Mouse (Mus musculus): ENCODE results near the gene Agap1.

Gene Agap1

DNA sequence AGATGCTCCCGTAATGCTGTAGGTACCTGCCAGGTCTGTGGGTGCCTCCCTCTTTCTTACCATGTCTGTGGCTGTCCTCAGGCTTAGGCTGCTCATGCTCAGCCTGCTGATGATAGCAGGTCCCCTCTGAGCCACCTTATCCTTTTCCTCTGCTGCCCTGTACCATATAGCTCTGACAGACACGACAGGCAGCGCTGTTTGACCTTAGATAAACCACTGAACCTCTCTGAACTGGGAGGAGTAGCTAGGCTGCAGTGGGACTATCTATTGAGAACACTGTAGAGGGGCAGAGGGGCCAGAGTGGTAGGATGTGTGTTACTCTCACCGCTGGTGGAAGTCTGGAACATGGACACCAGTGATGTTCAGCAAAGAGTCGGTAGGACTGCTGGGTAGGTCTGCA is 211.5 kb downstream of the Agap1 start:
- in situ Hi-C loops (cut with MboI; ENCODE audit: low pct_unique_long_range_greater_than_20kb in 1 of 2, low sequenced_read_pairs in 2 of 2, unreplicated experiment in 1 of 2), result no loop called here

DNA sequence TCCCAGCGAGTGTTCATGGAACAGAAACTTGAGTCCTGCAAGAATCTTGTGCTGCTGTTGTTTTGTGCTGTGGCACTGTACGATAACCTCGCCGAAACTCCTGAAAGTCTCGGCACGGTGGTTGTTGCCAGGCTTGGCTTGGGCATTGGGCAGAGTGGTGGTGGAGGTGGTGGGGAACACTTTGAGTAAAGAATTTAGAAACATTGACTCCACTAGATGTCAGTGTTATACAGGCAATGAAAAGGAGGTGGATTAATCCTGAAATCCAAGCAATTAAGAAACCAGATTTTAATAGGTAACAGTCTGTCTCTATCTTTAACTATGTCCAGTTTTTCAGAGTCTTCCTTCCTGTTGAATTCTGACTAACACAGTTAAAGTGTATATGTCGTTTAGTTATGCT is 212.8 kb downstream of the Agap1 start:
- in situ Hi-C loops (cut with MboI; ENCODE audit: low pct_unique_long_range_greater_than_20kb in 1 of 2, low sequenced_read_pairs in 2 of 2, unreplicated experiment in 1 of 2), result no loop called here

DNA sequence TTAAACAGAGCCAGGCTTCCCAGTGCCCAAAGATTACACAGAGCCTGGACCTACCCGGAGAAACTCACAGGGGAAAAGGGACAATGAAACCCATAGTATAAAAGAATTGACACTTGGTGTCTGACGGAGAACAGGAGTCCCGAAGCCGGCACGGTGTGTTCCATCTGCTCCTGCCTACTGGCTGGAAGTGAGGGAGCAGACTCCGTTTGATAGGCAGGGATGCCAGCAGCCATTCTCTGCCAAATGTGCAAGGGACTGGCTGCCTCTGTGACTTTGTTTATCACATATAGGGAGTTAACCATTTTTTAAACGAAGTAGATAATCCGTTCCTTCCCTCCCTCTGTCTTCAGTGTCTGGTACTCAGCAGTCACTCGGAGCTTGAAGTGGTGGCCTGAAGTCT is 214.0 kb downstream of the Agap1 start:
- in situ Hi-C loops (cut with MboI; ENCODE audit: low pct_unique_long_range_greater_than_20kb in 1 of 2, low sequenced_read_pairs in 2 of 2, unreplicated experiment in 1 of 2), result no loop called here

DNA sequence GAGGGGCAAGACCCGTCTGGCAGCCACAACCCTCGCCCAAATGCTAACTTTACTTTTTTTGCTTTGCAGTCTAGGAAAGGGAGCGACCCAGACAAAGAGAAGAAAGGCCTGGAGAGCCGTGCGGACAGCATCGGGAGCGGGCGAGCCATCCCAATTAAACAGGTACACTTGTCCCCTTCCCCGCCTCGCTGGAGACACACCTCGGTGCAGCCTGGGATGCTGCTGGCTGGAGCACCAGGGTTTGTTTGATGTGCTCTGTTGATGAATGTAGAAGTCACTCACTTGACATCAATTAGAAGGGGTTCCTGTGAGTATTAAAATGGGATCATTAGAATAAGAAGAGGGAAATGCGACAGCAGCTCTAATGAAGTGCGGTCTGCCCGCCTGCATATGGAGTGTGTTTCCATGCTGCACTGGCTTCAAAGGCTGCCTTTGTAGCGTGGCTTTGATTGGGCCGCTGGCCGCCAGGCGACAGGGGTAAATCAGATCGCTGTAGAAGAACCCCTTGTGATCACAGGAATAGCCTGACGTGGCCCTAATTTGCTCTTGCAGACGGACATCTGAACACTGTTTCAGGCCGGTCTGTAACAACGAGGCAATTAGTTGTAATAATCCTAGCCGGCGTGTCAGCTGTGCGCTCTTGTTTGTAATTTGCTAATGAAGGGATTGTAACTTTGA is 216.6 kb downstream of the Agap1 start:
- in situ Hi-C loops (cut with MboI; ENCODE audit: low pct_unique_long_range_greater_than_20kb in 1 of 2, low sequenced_read_pairs in 2 of 2, unreplicated experiment in 1 of 2), result no loop called here

DNA sequence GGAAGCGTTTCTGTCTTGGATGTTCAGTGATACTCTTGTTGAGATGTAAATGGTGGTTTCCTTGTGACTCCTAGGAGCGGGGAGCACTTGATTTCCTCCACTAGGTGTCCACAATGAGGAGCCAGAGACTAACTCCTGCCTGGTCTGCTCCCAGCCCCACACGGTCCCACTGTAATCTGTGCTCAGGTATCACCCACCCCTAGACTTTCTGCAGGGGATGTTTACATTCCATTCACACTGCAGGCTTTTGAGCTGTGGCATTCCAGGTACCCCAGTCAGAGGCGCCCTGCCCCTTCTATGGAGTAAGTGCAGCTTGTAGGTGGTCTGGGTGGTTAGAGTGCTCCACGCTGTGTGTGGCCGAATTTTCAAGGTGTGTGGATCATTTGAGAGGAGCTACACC is 218.5 kb downstream of the Agap1 start:
- in situ Hi-C loops (cut with MboI; ENCODE audit: low pct_unique_long_range_greater_than_20kb in 1 of 2, low sequenced_read_pairs in 2 of 2, unreplicated experiment in 1 of 2), result no loop called here

DNA sequence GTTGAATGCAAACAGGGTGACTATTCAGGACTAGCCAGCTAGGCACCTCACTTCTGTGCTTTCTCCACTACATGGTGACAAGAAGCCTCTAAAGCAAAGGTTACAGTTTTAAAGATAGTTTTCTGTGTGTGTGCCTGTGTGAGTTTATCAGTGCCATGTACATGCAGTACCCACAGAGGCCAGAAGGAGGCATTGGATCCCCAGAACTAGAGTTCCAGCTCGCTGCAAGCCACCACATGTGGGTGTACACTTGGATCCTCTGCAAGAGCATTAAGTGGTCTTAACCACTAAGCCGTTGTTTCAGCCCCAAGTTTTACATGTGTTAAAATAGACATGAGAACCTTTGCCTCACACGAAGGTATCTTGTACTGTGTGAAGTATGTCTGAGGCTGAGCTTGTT is 219.1 kb downstream of the Agap1 start:
- in situ Hi-C loops (cut with MboI; ENCODE audit: low pct_unique_long_range_greater_than_20kb in 1 of 2, low sequenced_read_pairs in 2 of 2, unreplicated experiment in 1 of 2), result no loop called here

DNA sequence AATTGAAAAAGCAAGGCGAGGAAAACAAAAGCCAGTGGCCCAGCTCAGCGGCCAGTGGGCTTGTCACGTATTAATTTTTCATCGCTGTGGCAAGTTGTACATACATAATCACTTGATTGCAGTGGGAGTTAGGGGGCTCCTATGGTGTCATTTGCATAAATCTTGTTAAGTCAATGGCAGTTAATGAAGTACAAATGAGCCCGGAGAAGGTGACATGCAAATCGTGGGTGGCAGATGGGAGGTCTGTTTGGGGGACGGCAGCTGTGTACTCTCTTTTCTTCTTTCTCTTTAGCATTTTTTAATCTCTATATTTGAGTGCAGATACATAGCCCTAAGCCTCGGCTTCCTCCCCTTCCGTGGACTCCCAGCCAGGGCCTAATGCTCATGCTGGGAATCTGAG is 220.1 kb downstream of the Agap1 start:
- in situ Hi-C loops (cut with MboI; ENCODE audit: low pct_unique_long_range_greater_than_20kb in 1 of 2, low sequenced_read_pairs in 2 of 2, unreplicated experiment in 1 of 2), result no loop called here

DNA sequence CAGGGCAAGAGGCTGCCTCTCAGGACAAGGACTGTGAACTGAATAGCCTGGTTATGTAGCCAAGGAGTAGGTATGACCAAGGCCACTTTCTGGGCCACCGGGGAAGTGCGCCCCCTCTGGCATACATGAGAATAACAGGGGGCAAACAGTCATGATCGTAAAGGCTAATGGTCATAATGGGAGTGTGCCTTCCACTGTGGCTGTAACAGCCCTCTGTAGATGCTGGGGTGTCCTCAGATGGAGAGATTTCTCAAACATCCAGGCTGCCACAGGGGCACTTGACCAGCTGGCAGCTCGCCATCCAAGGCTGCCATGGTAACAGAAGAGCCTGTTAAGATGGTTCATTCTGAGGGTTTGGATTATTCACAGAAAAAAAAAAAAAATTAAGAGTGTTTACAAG is 221.8 kb downstream of the Agap1 start:
- in situ Hi-C loops (cut with MboI; ENCODE audit: low pct_unique_long_range_greater_than_20kb in 1 of 2, low sequenced_read_pairs in 2 of 2, unreplicated experiment in 1 of 2), result no loop called here

DNA sequence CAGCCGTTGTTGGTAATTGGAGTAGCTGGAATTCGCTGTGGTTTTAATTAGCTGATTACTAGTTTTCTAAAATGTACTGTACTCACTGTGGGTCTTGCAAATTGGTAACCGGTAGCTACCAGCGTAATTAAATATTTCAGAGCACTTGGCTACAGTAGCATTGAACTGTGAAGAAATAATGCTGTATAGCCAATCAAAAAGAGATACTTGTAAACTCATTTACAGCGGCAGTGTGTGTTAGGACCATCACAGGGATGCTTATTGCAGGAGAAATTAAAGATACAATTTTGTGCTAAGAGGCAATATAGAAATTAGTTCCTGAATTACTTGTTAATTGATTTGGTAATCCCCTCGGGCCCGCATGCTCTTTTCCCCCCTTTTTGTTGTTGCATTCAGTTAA is 226.1 kb downstream of the Agap1 start:
- in situ Hi-C loops (cut with MboI; ENCODE audit: low pct_unique_long_range_greater_than_20kb in 1 of 2, low sequenced_read_pairs in 2 of 2, unreplicated experiment in 1 of 2), result no loop called here

DNA sequence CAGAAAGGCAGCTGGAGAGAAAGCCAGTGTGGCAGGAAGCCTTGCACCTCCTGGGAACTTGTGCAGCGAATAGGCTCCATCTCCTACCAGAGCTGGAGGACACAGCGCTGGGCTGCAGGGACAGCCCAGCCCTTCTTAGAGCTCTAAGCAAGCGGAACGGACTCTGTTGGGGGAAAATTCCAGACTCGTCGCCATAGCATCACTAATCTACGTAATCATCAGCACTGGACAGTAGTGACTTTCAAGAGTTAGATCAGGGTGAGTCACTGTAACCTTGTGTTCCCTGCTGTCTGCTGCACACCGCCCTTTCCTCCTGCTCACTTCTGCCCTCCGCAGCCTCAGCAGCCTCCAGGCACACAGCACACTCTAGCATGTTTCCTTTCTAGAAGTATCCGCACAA is 234.3 kb downstream of the Agap1 start:
- in situ Hi-C loops (cut with MboI; ENCODE audit: low pct_unique_long_range_greater_than_20kb in 1 of 2, low sequenced_read_pairs in 2 of 2, unreplicated experiment in 1 of 2), result no loop called here

DNA sequence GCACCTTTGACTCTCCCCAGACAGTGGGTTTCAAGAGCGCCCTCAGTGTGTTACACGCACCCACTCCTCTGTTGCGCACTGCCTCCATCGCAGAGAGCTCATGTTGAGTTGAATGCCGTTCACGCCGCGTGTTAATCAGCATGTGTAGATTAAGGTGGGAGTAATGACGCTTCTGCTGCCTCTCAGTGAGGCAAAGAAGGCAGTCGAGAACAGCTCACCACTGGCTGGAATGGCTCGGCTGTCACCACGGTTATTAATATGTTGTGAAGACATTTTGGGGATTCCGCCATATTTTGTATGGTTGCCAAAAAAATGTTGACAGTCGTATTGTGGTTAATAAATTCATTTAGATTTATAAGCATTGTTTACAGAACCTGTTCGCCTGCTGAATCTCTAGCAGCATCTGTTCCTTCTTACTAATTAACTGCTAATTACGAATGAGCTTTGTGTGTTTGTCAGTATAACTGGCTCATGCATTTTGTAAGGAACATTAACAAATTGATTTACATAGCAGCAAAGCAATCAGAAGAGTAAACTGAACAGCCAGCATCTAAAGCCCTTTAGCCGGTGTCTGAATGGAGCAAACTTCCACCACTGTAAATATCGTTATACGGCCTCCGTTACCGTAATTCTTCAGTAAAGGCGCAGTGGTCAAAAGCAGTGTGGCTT is 235.1 kb downstream of the Agap1 start:
- in situ Hi-C loops (cut with MboI; ENCODE audit: low pct_unique_long_range_greater_than_20kb in 1 of 2, low sequenced_read_pairs in 2 of 2, unreplicated experiment in 1 of 2), result no loop called here

DNA sequence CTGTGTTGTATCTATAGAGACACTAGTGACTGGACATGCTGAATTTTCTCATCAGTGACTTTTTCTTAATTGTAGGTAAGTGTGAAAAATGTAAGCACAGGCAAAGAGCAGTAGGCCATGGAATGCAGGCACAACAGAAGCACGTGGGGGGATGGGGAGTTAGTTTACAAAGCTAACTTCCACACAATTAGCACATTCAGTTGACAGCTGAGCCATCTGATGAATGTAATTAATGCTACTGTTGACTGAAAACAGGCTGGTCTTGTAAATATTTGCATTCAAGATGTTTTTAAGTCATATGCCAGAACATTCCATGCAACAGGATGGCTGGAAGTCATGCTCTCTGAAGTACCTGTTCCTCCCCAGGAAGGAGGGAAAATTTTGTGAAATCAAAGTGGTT is 236.5 kb downstream of the Agap1 start:
- in situ Hi-C loops (cut with MboI; ENCODE audit: low pct_unique_long_range_greater_than_20kb in 1 of 2, low sequenced_read_pairs in 2 of 2, unreplicated experiment in 1 of 2), result no loop called here

DNA sequence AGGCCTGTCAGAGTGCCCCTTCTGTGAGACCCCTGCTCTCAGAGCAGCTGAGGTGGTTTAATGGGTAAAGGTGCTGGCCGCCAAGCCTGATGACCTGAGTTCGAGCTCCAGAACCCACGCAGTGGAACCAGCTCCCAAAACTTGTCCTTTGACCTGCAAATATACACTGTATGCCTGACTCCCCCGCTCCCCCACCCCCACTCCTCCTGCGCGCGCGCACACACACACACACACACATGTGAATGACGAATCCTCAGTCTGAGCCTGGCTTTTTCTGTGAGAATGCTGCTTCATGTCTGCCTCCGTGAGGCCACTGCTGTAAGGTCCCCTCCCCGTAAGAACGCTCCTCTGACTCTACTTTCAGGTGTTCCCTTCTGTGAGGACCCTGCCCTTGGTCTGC is 237.8 kb downstream of the Agap1 start:
- in situ Hi-C loops (cut with MboI; ENCODE audit: low pct_unique_long_range_greater_than_20kb in 1 of 2, low sequenced_read_pairs in 2 of 2, unreplicated experiment in 1 of 2), result no loop called here

DNA sequence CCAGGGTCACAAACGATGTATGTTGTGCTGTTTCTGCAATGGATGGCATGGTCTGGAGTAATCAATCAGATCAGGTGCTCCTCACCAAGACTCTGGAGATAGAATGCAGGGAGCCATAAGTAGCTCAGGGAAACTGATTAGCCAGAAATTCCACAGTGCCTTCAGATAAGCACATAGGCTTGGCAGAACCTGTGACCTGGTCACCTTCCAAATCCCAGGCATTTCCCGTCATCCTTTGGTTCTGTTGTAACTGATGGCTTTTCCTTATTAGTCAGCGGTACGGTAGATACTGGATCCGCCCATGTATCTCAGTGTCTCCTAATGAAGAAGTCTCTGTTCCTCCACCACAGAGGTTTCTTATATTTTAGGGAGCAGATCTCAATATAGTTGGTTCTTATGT is 240.3 kb downstream of the Agap1 start:
- in situ Hi-C loops (cut with MboI; ENCODE audit: low pct_unique_long_range_greater_than_20kb in 1 of 2, low sequenced_read_pairs in 2 of 2, unreplicated experiment in 1 of 2), result no loop called here

DNA sequence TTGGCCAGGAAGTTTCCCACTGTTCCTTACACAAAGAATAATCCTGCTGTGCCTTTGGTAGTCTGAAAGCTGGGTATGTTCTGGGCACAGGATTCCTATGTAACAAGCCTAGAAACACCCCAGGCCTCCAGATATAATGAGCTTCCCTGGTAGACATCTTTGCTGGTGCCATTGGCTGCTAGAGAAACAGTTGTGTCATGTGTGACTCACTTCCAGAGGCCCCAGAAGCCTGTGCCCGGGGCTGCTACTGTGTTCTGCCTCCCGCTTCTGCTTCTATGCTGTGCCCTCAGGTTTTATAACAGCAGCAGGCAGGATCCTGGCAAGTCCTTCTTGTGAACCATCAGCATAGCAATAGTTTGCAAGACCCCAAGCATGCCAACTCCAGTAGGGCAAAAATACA is 242.6 kb downstream of the Agap1 start:
- in situ Hi-C loops (cut with MboI; ENCODE audit: low pct_unique_long_range_greater_than_20kb in 1 of 2, low sequenced_read_pairs in 2 of 2, unreplicated experiment in 1 of 2), result no loop called here

DNA sequence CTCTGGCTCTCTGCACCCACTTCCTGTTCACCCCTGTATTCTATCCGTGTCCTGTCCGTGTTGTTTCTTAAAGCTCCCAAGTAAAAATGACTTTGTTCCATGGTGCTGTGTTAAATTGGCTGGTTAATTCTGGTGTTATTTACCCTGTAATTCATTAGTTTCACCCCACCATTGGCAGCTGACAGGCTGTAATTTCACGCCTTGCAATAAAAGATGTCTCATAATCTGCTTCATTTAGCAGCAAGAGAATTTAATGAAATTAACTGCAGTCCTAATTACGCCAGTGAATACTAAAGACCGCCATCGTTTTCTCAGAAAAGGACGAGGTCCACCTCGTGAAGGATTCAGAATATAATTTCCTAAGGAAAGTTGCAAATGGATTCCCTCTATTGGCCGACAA is 245.6 kb downstream of the Agap1 start:
- in situ Hi-C loops (cut with MboI; ENCODE audit: low pct_unique_long_range_greater_than_20kb in 1 of 2, low sequenced_read_pairs in 2 of 2, unreplicated experiment in 1 of 2), result no loop called here

DNA sequence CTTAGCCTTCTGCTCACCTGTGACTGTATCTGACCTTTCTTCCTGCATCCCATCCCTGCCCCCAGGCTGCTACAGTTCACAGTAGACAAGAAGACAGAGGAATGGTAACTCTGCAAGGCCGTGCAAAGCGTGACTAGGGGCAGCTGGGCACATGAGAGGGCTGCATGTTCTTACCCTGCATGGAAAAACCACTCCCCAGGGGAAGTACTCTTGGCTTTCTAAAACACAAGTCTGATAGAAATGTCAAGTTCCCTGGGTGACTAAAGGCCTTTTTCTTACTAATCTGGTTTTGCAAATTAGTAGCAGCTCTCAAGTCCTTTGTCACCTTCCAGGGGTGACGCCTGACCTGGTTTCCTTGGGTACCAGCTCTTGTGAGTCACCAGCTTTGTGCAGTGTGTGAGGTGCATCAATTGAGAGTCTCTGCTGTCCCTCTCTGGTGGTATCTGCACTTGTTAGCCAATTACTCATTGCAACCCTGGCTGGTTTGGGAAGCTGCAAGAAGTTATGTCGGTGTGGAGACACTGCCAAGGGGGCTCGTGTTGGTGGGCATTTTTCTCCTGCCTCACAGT is 246.6 kb downstream of the Agap1 start:
- in situ Hi-C loops (cut with MboI; ENCODE audit: low pct_unique_long_range_greater_than_20kb in 1 of 2, low sequenced_read_pairs in 2 of 2, unreplicated experiment in 1 of 2), result no loop called here

DNA sequence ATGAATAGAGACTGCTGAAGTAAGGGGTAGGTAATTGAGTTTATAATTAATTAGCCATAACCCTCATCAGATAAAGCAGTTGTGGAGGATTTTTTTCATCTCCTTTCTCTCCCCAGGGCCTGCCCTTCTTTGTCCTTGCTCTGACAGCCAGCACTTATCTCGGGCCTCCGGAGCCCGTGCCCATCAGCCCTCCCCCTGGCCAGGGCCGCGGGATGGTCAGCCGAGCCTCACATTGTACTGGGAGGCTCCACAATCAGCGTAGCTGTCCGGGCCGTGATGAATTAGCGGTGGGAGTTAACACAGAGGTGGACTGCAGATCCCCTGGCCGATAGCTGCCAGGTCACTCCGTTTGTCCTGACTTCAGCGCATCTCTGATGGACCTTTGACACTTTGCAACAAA is 248.7 kb downstream of the Agap1 start:
- in situ Hi-C loops (cut with MboI; ENCODE audit: low pct_unique_long_range_greater_than_20kb in 1 of 2, low sequenced_read_pairs in 2 of 2, unreplicated experiment in 1 of 2), result no loop called here

DNA sequence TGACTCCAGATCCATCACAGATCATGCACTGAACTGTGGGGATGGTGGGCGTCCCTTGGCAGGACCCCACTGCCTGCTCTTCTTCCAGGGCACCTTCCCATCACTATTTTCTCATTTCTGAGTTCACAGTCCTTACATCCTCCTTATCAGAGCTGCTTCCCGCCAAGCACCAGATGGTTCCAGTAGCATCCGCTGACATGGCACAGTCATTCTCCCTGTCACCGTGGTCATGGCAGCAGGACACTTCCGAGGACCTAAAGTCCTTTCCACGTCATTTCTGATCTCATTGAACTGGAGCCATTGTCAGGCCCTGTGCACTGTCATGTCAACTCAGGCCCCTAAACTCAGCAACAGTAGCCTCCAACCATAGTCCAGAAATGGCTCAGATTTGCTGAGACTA is 251.1 kb downstream of the Agap1 start:
- in situ Hi-C loops (cut with MboI; ENCODE audit: low pct_unique_long_range_greater_than_20kb in 1 of 2, low sequenced_read_pairs in 2 of 2, unreplicated experiment in 1 of 2), result no loop called here

DNA sequence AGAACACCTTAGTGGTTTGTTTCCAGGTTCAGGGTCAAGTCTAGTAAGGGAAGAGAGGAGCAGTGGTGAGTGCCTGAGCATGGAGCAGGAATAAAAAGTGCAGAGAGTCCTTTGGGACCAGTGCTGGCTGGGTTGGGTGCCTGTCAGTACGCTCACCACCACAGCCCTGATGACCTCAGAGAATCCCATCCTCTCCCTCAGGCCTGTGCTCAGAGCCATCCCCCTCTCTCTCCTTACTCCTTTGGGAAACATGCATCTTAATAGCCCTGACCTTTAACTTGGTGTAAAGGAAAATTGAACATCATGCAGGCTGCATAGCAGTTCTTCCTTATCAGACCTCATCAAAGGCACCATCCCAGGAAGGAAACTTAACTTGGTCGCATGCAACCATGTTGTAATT is 252.3 kb downstream of the Agap1 start:
- in situ Hi-C loops (cut with MboI; ENCODE audit: low pct_unique_long_range_greater_than_20kb in 1 of 2, low sequenced_read_pairs in 2 of 2, unreplicated experiment in 1 of 2), result no loop called here

All from mouse embryonic stem cell (cell line).